Mouse (Mus musculus): Measurements from ENCODE around the gene Olfr1100. TPM values are rescaled to one million over a fixed set of nuclear protein-coding genes. Genes with fewer than 3 reads are reported as not detected.

The Olfr1100 gene
- not detected in 2 replicates for polyA plus RNA-seq (2016; fragmentation: Nextera tagmentation; extraction: Ambion mirVana)

DNA sequence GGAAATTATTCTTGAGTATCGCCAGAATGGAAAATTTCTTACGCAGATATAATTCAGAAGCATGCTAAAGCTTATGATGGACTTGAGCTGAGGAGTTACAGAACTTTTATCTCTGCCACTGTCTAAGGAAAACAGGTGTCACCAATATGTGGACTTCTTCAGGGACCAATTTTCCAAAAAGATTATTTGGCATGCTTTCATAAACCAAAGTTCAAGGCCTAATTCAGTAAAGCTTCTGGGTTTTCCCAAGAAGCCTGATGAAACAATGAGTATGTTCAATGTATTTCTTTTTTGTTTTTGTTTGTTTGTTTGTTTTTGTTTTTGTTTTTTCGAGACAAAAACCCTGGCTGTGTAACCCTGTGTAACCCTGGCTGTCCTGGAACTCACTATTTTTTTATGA, at the start of gene Olfr1100:
Olfr1100 (minus strand) TSS at position 101 of the 400 bp plus-strand sequence.
- no peaks in the 10 kb centered on the region for H3K36me3 ChIP-seq (replicated peaks)
- WGBS = 79% methylated on average over 3 of the region's 3 CpGs

DNA sequence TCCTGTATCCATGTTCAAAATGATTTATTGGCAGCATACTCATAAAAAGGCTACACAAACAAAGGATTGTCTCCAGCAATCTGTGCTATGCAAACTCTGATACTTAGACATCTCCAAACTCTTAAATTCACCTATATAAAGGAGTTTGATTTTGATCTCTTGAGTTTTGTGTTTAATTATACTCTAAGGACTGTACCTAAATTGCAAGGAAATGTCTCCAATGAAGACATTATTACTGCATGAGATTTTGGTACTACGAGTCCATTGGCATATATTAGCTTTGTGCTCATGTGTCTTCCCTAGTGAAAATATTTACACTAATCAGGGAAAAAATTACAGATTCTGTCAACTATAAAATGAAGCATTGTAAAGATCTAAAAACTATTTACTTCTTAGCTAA, 47.2 kb upstream of the Olfr1100 start, which contains the start of gene Olfr1104:
Olfr1104 (minus strand) TSS at position 101 of the 400 bp plus-strand sequence.
- H3K27ac ChIP-seq (replicated peaks) = no peak within 1 kb of the TSS
- H3K4me1 ChIP-seq = no peaks in the 10 kb centered on the region
- no peaks in the 10 kb centered on the region for H3K36me3 ChIP-seq (replicated peaks)
- no peaks in the 10 kb centered on the region for H3K9me3 ChIP-seq
- no peaks in the 10 kb centered on the region for H3K27me3 ChIP-seq (replicated peaks; ENCODE audit: low read depth, poor library complexity, severe bottlenecking)
- WGBS = 81% methylated on average over 1 of the region's 1 CpGs
- no peak for DNase-seq (ENCODE audit: low spot score)
- no peak within 1 kb of the TSS for H3K4me3 ChIP-seq

More for the DNA sequence above, at the start of gene Olfr1100:
- Histone ChIP-seq H3K27ac (replicated peaks) (no peak within 1 kb of the TSS), H3K4me1 (no peaks in the 10 kb centered on the region), H3K4me3 (no peak within 1 kb of the TSS), H3K27me3 (replicated peaks; ENCODE audit: low read depth, poor library complexity, severe bottlenecking) (no peaks in the 10 kb centered on the region), H3K9me3 (no peaks in the 10 kb centered on the region)
- no peak for DNase-seq (ENCODE audit: low spot score)

DNA sequence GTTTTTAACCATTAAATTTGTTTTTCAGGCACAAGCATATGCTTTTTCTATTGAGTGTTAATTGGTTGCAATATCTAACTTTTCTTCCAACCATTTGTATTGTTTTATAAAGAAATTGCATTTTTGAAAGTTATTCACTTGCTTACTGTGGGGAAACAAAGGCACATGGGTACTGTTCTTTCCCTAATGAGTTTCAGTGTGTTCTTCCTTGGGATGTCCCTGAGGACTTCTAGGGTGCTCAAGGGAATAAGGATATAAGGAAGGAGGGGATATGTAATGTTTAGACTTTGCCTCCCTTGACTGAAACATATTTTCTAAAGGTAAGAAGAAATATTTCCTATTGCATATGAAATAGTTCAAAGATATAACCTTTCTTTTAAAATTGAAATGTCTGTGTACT, 18.3 kb upstream of the Olfr1100 start, which contains the start of gene Olfr1102:
Olfr1102 (plus strand) TSS at position 301 of the 400 bp plus-strand sequence.
- no peak for DNase-seq (ENCODE audit: low spot score)
- H3K4me3 ChIP-seq = no peak within 1 kb of the TSS
- H3K36me3 ChIP-seq (replicated peaks) = no peaks in the 10 kb centered on the region
- H3K27me3 ChIP-seq (replicated peaks; ENCODE audit: low read depth, poor library complexity, severe bottlenecking) = no peaks in the 10 kb centered on the region
- H3K27ac ChIP-seq (replicated peaks) = no peak within 1 kb of the TSS
- no peaks in the 10 kb centered on the region for H3K9me3 ChIP-seq
- H3K4me1 ChIP-seq = no peaks in the 10 kb centered on the region

DNA sequence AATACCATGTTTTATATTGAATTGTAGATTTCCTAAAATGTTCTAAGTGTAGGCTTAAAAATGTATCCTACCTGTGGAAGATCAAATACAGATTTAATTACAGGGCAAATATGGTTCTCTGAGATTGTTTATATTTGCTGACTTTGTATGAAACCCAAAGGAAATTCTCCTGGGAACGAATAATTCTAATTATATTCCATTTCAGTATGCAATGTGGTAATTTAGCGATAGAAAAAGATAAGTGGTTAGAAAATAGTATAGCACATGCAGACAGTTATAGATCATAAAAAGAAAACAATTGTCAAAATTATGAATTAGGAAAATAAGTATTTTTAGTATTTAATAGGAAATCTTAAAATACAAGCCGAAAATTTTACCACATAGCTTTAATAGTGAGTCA, 11.4 kb upstream of the Olfr1100 start, which contains the start of gene Olfr1101:
Olfr1101 (minus strand) TSS at position 101 of the 400 bp plus-strand sequence.
- Histone ChIP-seq H3K36me3 (replicated peaks) (no peaks in the 10 kb centered on the region), H3K27ac (replicated peaks) (no peak within 1 kb of the TSS), H3K4me1 (no peaks in the 10 kb centered on the region), H3K9me3 (no peaks in the 10 kb centered on the region), H3K4me3 (no peak within 1 kb of the TSS), H3K27me3 (replicated peaks; ENCODE audit: low read depth, poor library complexity, severe bottlenecking) (no peaks in the 10 kb centered on the region)
- 87% methylated on average over 3 of the region's 3 CpGs for WGBS
- no peak for DNase-seq (ENCODE audit: low spot score)

- no peak for DNase-seq (ENCODE audit: low spot score)
- Histone ChIP-seq H3K4me3 (no peak within 1 kb of the TSS), H3K36me3 (replicated peaks) (no peaks in the 10 kb centered on the region), H3K27ac (replicated peaks) (no peak within 1 kb of the TSS), H3K9me3 (no peaks in the 10 kb centered on the region), H3K27me3 (replicated peaks; ENCODE audit: low read depth, poor library complexity, severe bottlenecking) (no peaks in the 10 kb centered on the region), H3K4me1 (no peaks in the 10 kb centered on the region)
- 83% methylated on average over 1 of the region's 1 CpGs for WGBS
These were observed 19.2 kb downstream of the Olfr1100 start, which contains the start of gene Olfr1099 for GRCm38 (mm10) chr2:86960593-86960992. Olfr1099 (minus strand) TSS chr2:86960693.

- Histone ChIP-seq H3K27me3 (replicated peaks; ENCODE audit: low read depth, poor library complexity, severe bottlenecking) (no peaks in the 10 kb centered on the region), H3K36me3 (replicated peaks) (no peaks in the 10 kb centered on the region), H3K4me3 (no peak overlapping the region), H3K9me3 (no peaks in the 10 kb centered on the region), H3K27ac (replicated peaks) (no peak overlapping the region), H3K4me1 (no peaks in the 10 kb centered on the region)
- no peak for DNase-seq (ENCODE audit: low spot score)
These were observed 53.2 kb downstream of the Olfr1100 start for GRCm38 (mm10) chr2:86926557-86926956.

Other genes starting within 250 kb of the Olfr1100 start
- not detected in 2 replicates for gene Olfr1089, start 246.3 kb downstream of the Olfr1100 start, polyA plus RNA-seq (2016; fragmentation: Nextera tagmentation; extraction: Ambion mirVana)
- not detected in 2 replicates for gene Olfr1090, start 221.0 kb downstream of the Olfr1100 start, polyA plus RNA-seq (2016; fragmentation: Nextera tagmentation; extraction: Ambion mirVana)
- gene Olfr1093, start 197.5 kb downstream of the Olfr1100 start, polyA plus RNA-seq (2016; fragmentation: Nextera tagmentation; extraction: Ambion mirVana) = not detected in 2 replicates
- gene Olfr141, start 169.9 kb downstream of the Olfr1100 start, polyA plus RNA-seq (2016; fragmentation: Nextera tagmentation; extraction: Ambion mirVana) = not detected in 2 replicates
- gene Olfr1094, start 155.3 kb downstream of the Olfr1100 start, polyA plus RNA-seq (2016; fragmentation: Nextera tagmentation; extraction: Ambion mirVana) = not detected in 2 replicates
- not detected in 2 replicates for gene Olfr1095, start 128.3 kb downstream of the Olfr1100 start, polyA plus RNA-seq (2016; fragmentation: Nextera tagmentation; extraction: Ambion mirVana)
- gene Gm13723, start 105.2 kb downstream of the Olfr1100 start, polyA plus RNA-seq (2016; fragmentation: Nextera tagmentation; extraction: Ambion mirVana) = not detected in 2 replicates
- not detected in 2 replicates for gene Olfr1097, start 87.7 kb downstream of the Olfr1100 start, polyA plus RNA-seq (2016; fragmentation: Nextera tagmentation; extraction: Ambion mirVana)
- not detected in 2 replicates for gene Olfr1098, start 55.4 kb downstream of the Olfr1100 start, polyA plus RNA-seq (2016; fragmentation: Nextera tagmentation; extraction: Ambion mirVana)
- not detected in 2 replicates for gene Olfr1099, start 19.3 kb downstream of the Olfr1100 start, polyA plus RNA-seq (2016; fragmentation: Nextera tagmentation; extraction: Ambion mirVana)
- gene Olfr1101, start 11.3 kb upstream of the Olfr1100 start, polyA plus RNA-seq (2016; fragmentation: Nextera tagmentation; extraction: Ambion mirVana) = not detected in 2 replicates
- not detected in 2 replicates for gene Olfr1102, start 18.4 kb upstream of the Olfr1100 start, polyA plus RNA-seq (2016; fragmentation: Nextera tagmentation; extraction: Ambion mirVana)
- not detected in 2 replicates for gene Olfr1104, start 47.1 kb upstream of the Olfr1100 start, polyA plus RNA-seq (2016; fragmentation: Nextera tagmentation; extraction: Ambion mirVana)
- gene Olfr1105, start 56.6 kb upstream of the Olfr1100 start, polyA plus RNA-seq (2016; fragmentation: Nextera tagmentation; extraction: Ambion mirVana) = not detected in 2 replicates
- gene Olfr1106, start 72.3 kb upstream of the Olfr1100 start, polyA plus RNA-seq (2016; fragmentation: Nextera tagmentation; extraction: Ambion mirVana) = not detected in 2 replicates
- gene Olfr1107, start 95.9 kb upstream of the Olfr1100 start, polyA plus RNA-seq (2016; fragmentation: Nextera tagmentation; extraction: Ambion mirVana) = not detected in 2 replicates
- not detected in 2 replicates for gene Olfr1109, start 116.1 kb upstream of the Olfr1100 start, polyA plus RNA-seq (2016; fragmentation: Nextera tagmentation; extraction: Ambion mirVana)
- not detected in 2 replicates for gene Olfr259, start 134.6 kb upstream of the Olfr1100 start, polyA plus RNA-seq (2016; fragmentation: Nextera tagmentation; extraction: Ambion mirVana)
- gene Olfr1110, start 160.3 kb upstream of the Olfr1100 start, polyA plus RNA-seq (2016; fragmentation: Nextera tagmentation; extraction: Ambion mirVana) = not detected in 2 replicates
- not detected in 2 replicates for gene Olfr1111, start 172.7 kb upstream of the Olfr1100 start, polyA plus RNA-seq (2016; fragmentation: Nextera tagmentation; extraction: Ambion mirVana)
- gene Olfr1112, start 207.8 kb upstream of the Olfr1100 start, polyA plus RNA-seq (2016; fragmentation: Nextera tagmentation; extraction: Ambion mirVana) = not detected in 2 replicates
- not detected in 2 replicates for gene Olfr1113, start 229.0 kb upstream of the Olfr1100 start, polyA plus RNA-seq (2016; fragmentation: Nextera tagmentation; extraction: Ambion mirVana)